ENCODE assay signal across 9 mouse cellular contexts in genomic region chr2:169632338-169633151, GRCm38 (mm10). TPM values are rescaled to one million over a fixed set of nuclear protein-coding genes. Genes with fewer than 3 reads are reported as not detected.
DNase-seq lines count a peak whose midpoint lies in the region; ATAC-seq and TF ChIP-seq lines count a peak whose summit lies in the region.
"Had no signal": no experiment of that assay in that cellular context is flagged by ENCODE, and none has a peak within 500 bp of the region (broad histone marks: within the 10 kb centered on the region; RNA-seq: fewer than 3 reads in every experiment).

TSS of gene Tshz2 (plus strand) at chr2:169633013.

- H3K9ac ChIP-seq in embryonic facial prominence, embryonic 11.5 days (replicated peaks; ENCODE audit: low read length) = peak within 1 kb of the TSS; percentile 77
- H3K9ac ChIP-seq in heart, adult 2 months (ENCODE audit: low read depth, low read length) = peak within 1 kb of the TSS; percentile 91
- peak within 1 kb of the TSS; percentile 74 for H3K9ac ChIP-seq in limb, embryonic 15.5 days
- peak within 1 kb of the TSS; percentile 77 for H3K9ac ChIP-seq in midbrain, postnatal 0 days (replicated peaks; ENCODE audit: low read length, poor library complexity, severe bottlenecking)

- intact Hi-C loops in heart, adult 2 months (cut with DNase I) = loop anchor here (2.0 to 5.0 kb wide), 3 partner anchors 90 to 215 kb away; no protein-coding TSS in a partner anchor

- WGBS in embryonic facial prominence, embryonic 11.5 days = 0% methylated on average over 22 of the region's 22 CpGs
- WGBS in heart, adult 2 months = 0% methylated on average over 22 of the region's 22 CpGs
- 2% methylated on average over 22 of the region's 22 CpGs for WGBS in limb, embryonic 15.5 days
- WGBS in midbrain, postnatal 0 days = under 1% methylated on average over 19 of the region's 22 CpGs

- peak in 1 of 2 experiments; percentile 12 for DNase-seq in layer of hippocampus, adult 18-20 months (ENCODE audit: low spot score in 2 of 2)
- DNase-seq in layer of hippocampus, adult 9-10 months (ENCODE audit: low spot score) = no peak
- peak; percentile 77 for DNase-seq in embryonic facial prominence, embryonic 11.5 days (ENCODE audit: low spot score)
- peak; percentile 73 for DNase-seq in heart, adult 2 months
- peak; percentile 35 for DNase-seq in kidney, adult 11 months
- peak; percentile 84 for DNase-seq in midbrain, postnatal 0 days (ENCODE audit: low spot score)

- TF ChIP-seq EP300 in heart, adult 2 months (IDR thresholded peaks at IDR 0.05; ENCODE audit: insufficient read depth, low read depth, low read length) = no peak

- H3K4me1 ChIP-seq in embryonic facial prominence, embryonic 11.5 days (ENCODE audit: control insufficient read depth, insufficient read depth, low read length) = no peaks in the 10 kb centered on the region
- peaks cover 2% of the 10 kb centered on the region; the same call in 1 of the 2 replicates for H3K4me1 ChIP-seq in heart, adult 2 months (ENCODE audit: control insufficient read depth, insufficient read depth, low read length)
- peaks cover 19% of the 10 kb centered on the region for H3K4me1 ChIP-seq in limb, embryonic 15.5 days
- peaks cover 5% of the 10 kb centered on the region; the same call in 1 of the 2 replicates for H3K4me1 ChIP-seq in midbrain, postnatal 0 days (ENCODE audit: insufficient read depth, low read length)

- no peaks in the 10 kb centered on the region for H3K36me3 ChIP-seq in embryonic facial prominence, embryonic 11.5 days (replicated peaks; ENCODE audit: control insufficient read depth, insufficient read depth, low read depth, low read length)
- H3K36me3 ChIP-seq in heart, adult 2 months (ENCODE audit: control insufficient read depth, insufficient read depth, low read length) = no peaks in the 10 kb centered on the region; the same call in 1 of the 2 replicates
- no peaks in the 10 kb centered on the region for H3K36me3 ChIP-seq in limb, embryonic 15.5 days
- no peaks in the 10 kb centered on the region for H3K36me3 ChIP-seq in midbrain, postnatal 0 days (ENCODE audit: insufficient read depth, low read length)

- no peaks in the 10 kb centered on the region for H3K9me3 ChIP-seq in embryonic facial prominence, embryonic 11.5 days (replicated peaks; ENCODE audit: control insufficient read depth, low read length)
- H3K9me3 ChIP-seq in limb, embryonic 15.5 days = no peaks in the 10 kb centered on the region
- no peaks in the 10 kb centered on the region for H3K9me3 ChIP-seq in midbrain, postnatal 0 days (ENCODE audit: low read length)

- peak within 1 kb of the TSS; percentile 95 for H3K4me2 ChIP-seq in embryonic facial prominence, embryonic 11.5 days (ENCODE audit: low read depth, low read length)
- H3K4me2 ChIP-seq in limb, embryonic 15.5 days = peak within 1 kb of the TSS; percentile 90
- H3K4me2 ChIP-seq in midbrain, postnatal 0 days (ENCODE audit: low read depth, low read length, poor library complexity, severe bottlenecking) = peak within 1 kb of the TSS; percentile 96

- H3K27me3 ChIP-seq in embryonic facial prominence, embryonic 11.5 days (ENCODE audit: control insufficient read depth, insufficient read depth, low read length) = no peaks in the 10 kb centered on the region
- H3K27me3 ChIP-seq in heart, adult 2 months (ENCODE audit: control insufficient read depth, insufficient read depth, low read length) = no peaks in the 10 kb centered on the region
- no peaks in the 10 kb centered on the region for H3K27me3 ChIP-seq in limb, embryonic 15.5 days
- H3K27me3 ChIP-seq in midbrain, postnatal 0 days (ENCODE audit: insufficient read depth, low read length) = no peaks in the 10 kb centered on the region
- H3K27me3 ChIP-seq: CH12.LX had no signal

- H3K27ac ChIP-seq in embryonic facial prominence, embryonic 11.5 days (replicated peaks; ENCODE audit: low read depth, low read length) = 0 out of 2 replicates have a peak within 1 kb of the TSS, but pooled peaks have one; percentile 36
- H3K27ac ChIP-seq in heart, adult 2 months = peak within 1 kb of the TSS; percentile 93
- peak within 1 kb of the TSS; percentile 87 for H3K27ac ChIP-seq in limb, embryonic 15.5 days
- peak within 1 kb of the TSS; percentile 70 for H3K27ac ChIP-seq in midbrain, postnatal 0 days (ENCODE audit: low read depth, low read length)

- H3K79me2 ChIP-seq in heart, adult 2 months (replicated peaks; ENCODE audit: control insufficient read depth, insufficient read depth, low read length) = no peaks in the 10 kb centered on the region; the same call in 1 of the 2 replicates

- TF ChIP-seq CTCF in heart, adult 2 months (IDR thresholded peaks at IDR 0.05) = no peak
- TF ChIP-seq CTCF in midbrain, postnatal 0 days (IDR thresholded peaks at IDR 0.05) = peak; percentile 25

- peak within 1 kb of the TSS; percentile 67 for H3K4me3 ChIP-seq in embryonic facial prominence, embryonic 11.5 days (ENCODE audit: low read depth, low read length)
- peak within 1 kb of the TSS; percentile 80 for H3K4me3 ChIP-seq in heart, adult 2 months
- peak within 1 kb of the TSS; percentile 65 for H3K4me3 ChIP-seq in limb, embryonic 15.5 days
- H3K4me3 ChIP-seq in midbrain, postnatal 0 days (ENCODE audit: low read depth, low read length) = peak within 1 kb of the TSS; percentile 72

- ATAC-seq in embryonic facial prominence, embryonic 11.5 days (replicated peaks; ENCODE audit: insufficient number of reproducible peaks, low FRiP score, low TSS enrichment, low read depth) = peak; percentile 90
- peak; percentile 77 for ATAC-seq in limb, embryonic 15.5 days (ENCODE audit: insufficient number of reproducible peaks, low FRiP score, low TSS enrichment, low read depth)
- ATAC-seq in midbrain, postnatal 0 days (ENCODE audit: low FRiP score) = peak; percentile 70
- no peak for ATAC-seq in megakaryocyte, adult 5-6 weeks (ENCODE audit: poor library complexity, severe bottlenecking)

- peak; percentile 47 for TF ChIP-seq POLR2A in heart, adult 2 months (IDR thresholded peaks at IDR 0.05; ENCODE audit: insufficient read depth, low read depth, low read length)

RNA-seq across cellular contexts. Expression of gene Tshz2, which starts in this region (rescaled TPM):
- 10 to 100 TPM; 29.3 to 44.3 TPM for total RNA-seq in layer of hippocampus, adult 18-20 months (2021)
- 2.1 and 2.3 TPM in 2 replicates for polyA plus RNA-seq in embryonic facial prominence, embryonic 11.5 days (2014; fragmentation: Nextera tagmentation; extraction: Ambion mirVana)
- 10 to 100 TPM; 12.1 to 12.9 TPM for total RNA-seq in heart, adult 2 months (2021)
- polyA plus RNA-seq in heart, adult 2 months (2012; rRNA removed) = 8.2 and 8.7 TPM in 2 replicates
- polyA plus RNA-seq in limb, embryonic 15.5 days (2015; fragmentation: Nextera tagmentation; extraction: Ambion mirVana) = 9.1 and 9.8 TPM in 2 replicates
- 37.2 and 40.8 TPM in 2 replicates for total RNA-seq in midbrain, postnatal 0 days (2014; rRNA removed)
- polyA plus RNA-seq in midbrain, postnatal 0 days (2015; fragmentation: Nextera tagmentation; extraction: Ambion mirVana) = 19.6 and 26.4 TPM in 2 replicates
- total RNA-seq in megakaryocyte, adult 5-6 weeks (2015) = not detected in 2 replicates
- not detected in 2 replicates for total RNA-seq in megakaryocyte, adult 5-6 weeks (2017)
- total RNA-seq: CH12.LX had no signal

Comparison
In these comparisons a context has a peak if more than half of its experiments do, and no peak if none do; other contexts are left out.
1. RNA of gene Tshz2 (total RNA-seq): 29.3 to 44.3 TPM in layer of hippocampus, adult 18-20 months, 37.2 to 40.8 TPM in midbrain, postnatal 0 days and 12.1 to 12.9 TPM in heart, adult 2 months; not detected in megakaryocyte, adult 5-6 weeks; every median in the first group is over 10 times any median in the second.
2. H3K27ac ChIP-seq: peak in every context shown above with its lines; median percentile 93 in heart, adult 2 months; 87 in limb, embryonic 15.5 days; 70 in midbrain, postnatal 0 days; 36 in embryonic facial prominence, embryonic 11.5 days.
3. Peak in every context shown above with its lines, with median percentiles within 50 percentile points of each other: H3K4me2 ChIP-seq, H3K4me3 ChIP-seq and H3K9ac ChIP-seq.